ENCODE assay signal across 23 mouse cellular contexts in genomic region chr6:99715913-99716312, GRCm38 (mm10). TPM values are rescaled to one million over a fixed set of nuclear protein-coding genes. Genes with fewer than 3 reads are reported as not detected.
DNase-seq lines count a peak whose midpoint lies in the region; ATAC-seq and TF ChIP-seq lines count a peak whose summit lies in the region.
"Had no signal": no experiment of that assay in that cellular context is flagged by ENCODE, and none has a peak within 500 bp of the region (broad histone marks: within the 10 kb centered on the region; RNA-seq: fewer than 3 reads in every experiment).

No protein-coding gene starts in this region.

- H3K27me3 ChIP-seq in intestine, postnatal 0 days (replicated peaks; ENCODE audit: control insufficient read depth, insufficient read depth, low read length) = no peaks in the 10 kb centered on the region
- no peaks in the 10 kb centered on the region for H3K27me3 ChIP-seq in intestine, embryonic 16.5 days (replicated peaks; ENCODE audit: control insufficient read depth, insufficient read depth, low read length)
- H3K27me3 ChIP-seq in midbrain, postnatal 0 days (ENCODE audit: insufficient read depth, low read length) = no peaks in the 10 kb centered on the region
- H3K27me3 ChIP-seq in midbrain, embryonic 16.5 days (ENCODE audit: control insufficient read depth, insufficient read depth, low read depth, low read length) = no peaks in the 10 kb centered on the region; the same call in 1 of the 2 replicates
- H3K27me3 ChIP-seq: forebrain, embryonic 15.5 days had no signal

- no peak overlapping the region for H3K9ac ChIP-seq in intestine, postnatal 0 days (ENCODE audit: low read depth, low read length)
- no peak overlapping the region for H3K9ac ChIP-seq in intestine, embryonic 16.5 days (ENCODE audit: low read depth, low read length)
- no peak overlapping the region for H3K9ac ChIP-seq in midbrain, postnatal 0 days (replicated peaks; ENCODE audit: low read length, poor library complexity, severe bottlenecking)
- H3K9ac ChIP-seq in midbrain, embryonic 16.5 days (ENCODE audit: low read depth, low read length) = no peak overlapping the region
- H3K9ac ChIP-seq: embryonic facial prominence, embryonic 12.5 days; forebrain, embryonic 15.5 days; heart, embryonic 12.5 days; hindbrain, embryonic 15.5 days had no signal

- H3K4me3 ChIP-seq in intestine, postnatal 0 days (ENCODE audit: low read depth, low read length) = no peak overlapping the region
- H3K4me3 ChIP-seq in intestine, embryonic 16.5 days (ENCODE audit: low read length) = no peak overlapping the region
- no peak overlapping the region for H3K4me3 ChIP-seq in midbrain, postnatal 0 days (ENCODE audit: low read depth, low read length)
- H3K4me3 ChIP-seq in midbrain, embryonic 16.5 days (ENCODE audit: low read depth, low read length) = no peak overlapping the region
- H3K4me3 ChIP-seq: embryonic facial prominence, embryonic 12.5 days; forebrain, embryonic 15.5 days; heart, embryonic 12.5 days; hindbrain, embryonic 15.5 days had no signal

- no peak overlapping the region for H3K27ac ChIP-seq in intestine, postnatal 0 days (ENCODE audit: low read depth, low read length)
- H3K27ac ChIP-seq in intestine, embryonic 16.5 days (ENCODE audit: low read length) = no peak overlapping the region
- no peak overlapping the region for H3K27ac ChIP-seq in midbrain, postnatal 0 days (ENCODE audit: low read depth, low read length)
- H3K27ac ChIP-seq in midbrain, embryonic 16.5 days (ENCODE audit: low read length) = no peak overlapping the region
- H3K27ac ChIP-seq: embryonic facial prominence, embryonic 12.5 days; forebrain, embryonic 15.5 days; hindbrain, embryonic 15.5 days had no signal

- 71% methylated on average over 6 of the region's 6 CpGs for WGBS in intestine, postnatal 0 days
- 64% methylated on average over 6 of the region's 6 CpGs for WGBS in intestine, embryonic 16.5 days
- WGBS in midbrain, postnatal 0 days = 72% methylated on average over 6 of the region's 6 CpGs
- 77% methylated on average over 6 of the region's 6 CpGs for WGBS in midbrain, embryonic 16.5 days

- no peaks in the 10 kb centered on the region for H3K9me3 ChIP-seq in intestine, postnatal 0 days (ENCODE audit: control insufficient read depth)
- H3K9me3 ChIP-seq in intestine, embryonic 16.5 days (ENCODE audit: control insufficient read depth, low read length) = no peaks in the 10 kb centered on the region
- no peaks in the 10 kb centered on the region for H3K9me3 ChIP-seq in midbrain, postnatal 0 days (ENCODE audit: low read length)
- H3K9me3 ChIP-seq in midbrain, embryonic 16.5 days (replicated peaks; ENCODE audit: control insufficient read depth, low read length, poor library complexity, severe bottlenecking) = no peaks in the 10 kb centered on the region
- H3K9me3 ChIP-seq: embryonic facial prominence, embryonic 12.5 days; forebrain, embryonic 15.5 days; heart, embryonic 12.5 days; hindbrain, embryonic 15.5 days had no signal

- H3K4me2 ChIP-seq in intestine, postnatal 0 days (replicated peaks; ENCODE audit: low read depth) = no peak overlapping the region
- H3K4me2 ChIP-seq in intestine, embryonic 16.5 days (ENCODE audit: low read depth, low read length) = no peak overlapping the region
- no peak overlapping the region for H3K4me2 ChIP-seq in midbrain, postnatal 0 days (ENCODE audit: low read depth, low read length, poor library complexity, severe bottlenecking)
- H3K4me2 ChIP-seq in midbrain, embryonic 16.5 days (ENCODE audit: low read length) = no peak overlapping the region
- H3K4me2 ChIP-seq: embryonic facial prominence, embryonic 12.5 days; forebrain, embryonic 15.5 days; heart, embryonic 12.5 days; hindbrain, embryonic 15.5 days had no signal

- H3K36me3 ChIP-seq in intestine, postnatal 0 days (ENCODE audit: control insufficient read depth, insufficient read depth) = no peaks in the 10 kb centered on the region
- no peaks in the 10 kb centered on the region for H3K36me3 ChIP-seq in intestine, embryonic 16.5 days (ENCODE audit: control insufficient read depth, insufficient read depth, low read length)
- H3K36me3 ChIP-seq in midbrain, postnatal 0 days (ENCODE audit: insufficient read depth, low read length) = no peaks in the 10 kb centered on the region
- no peaks in the 10 kb centered on the region for H3K36me3 ChIP-seq in midbrain, embryonic 16.5 days (ENCODE audit: control insufficient read depth, insufficient read depth, low read length)
- H3K36me3 ChIP-seq: embryonic facial prominence, embryonic 12.5 days; forebrain, embryonic 15.5 days; heart, embryonic 12.5 days; hindbrain, embryonic 15.5 days had no signal

- TF ChIP-seq CTCF in intestine, postnatal 0 days (IDR thresholded peaks at IDR 0.05; ENCODE audit: low read depth) = peak; percentile 11; the same call in 1 of the 2 replicates
- 0 out of 2 replicates have a peak, but pooled peaks have one; percentile 3 for TF ChIP-seq CTCF in midbrain, postnatal 0 days (IDR thresholded peaks at IDR 0.05)

- no peak for ATAC-seq in intestine, postnatal 0 days
- no peak for ATAC-seq in intestine, embryonic 16.5 days
- ATAC-seq in midbrain, postnatal 0 days (ENCODE audit: low FRiP score) = no peak
- no peak for ATAC-seq in midbrain, embryonic 16.5 days
- ATAC-seq: forebrain, embryonic 15.5 days had no signal

- no peaks in the 10 kb centered on the region for H3K4me1 ChIP-seq in intestine, postnatal 0 days (replicated peaks; ENCODE audit: control insufficient read depth, insufficient read depth, low read length)
- H3K4me1 ChIP-seq in intestine, embryonic 16.5 days (ENCODE audit: control insufficient read depth, insufficient read depth, low read length) = peaks cover 4% of the 10 kb centered on the region; the same call in 1 of the 2 replicates
- H3K4me1 ChIP-seq in midbrain, postnatal 0 days (ENCODE audit: insufficient read depth, low read length) = no peaks in the 10 kb centered on the region
- H3K4me1 ChIP-seq in midbrain, embryonic 16.5 days (ENCODE audit: control insufficient read depth, insufficient read depth, low read length) = no peaks in the 10 kb centered on the region
- H3K4me1 ChIP-seq: embryonic facial prominence, embryonic 12.5 days; forebrain, embryonic 15.5 days; heart, embryonic 12.5 days; hindbrain, embryonic 15.5 days had no signal

- DNase-seq in midbrain, postnatal 0 days (ENCODE audit: low spot score) = no peak
- peak; percentile 37 for DNase-seq in ZHBTc4 (ENCODE audit: low read depth, low spot score)
- no peak for DNase-seq in thymus, adult 18-20 months
- DNase-seq in lung, postnatal 25 days (ENCODE audit: low spot score) = no peak
- DNase-seq: adrenal gland, adult 2 months; adrenal gland, postnatal 25 days; cerebellum, adult 11 months; cerebellum, adult 8-10 months; cerebellum, postnatal 14 days; gastrocnemius, postnatal 36 days; heart, adult 18-20 months had no signal

RNA-seq across cellular contexts. Expression of gene Prok2, which starts 10.3 kb away (rescaled TPM):
- polyA plus RNA-seq in intestine, postnatal 0 days (2015; fragmentation: Nextera tagmentation; extraction: Ambion mirVana) = not detected in 2 replicates
- polyA plus RNA-seq in intestine, embryonic 16.5 days (2015; fragmentation: Nextera tagmentation; extraction: Ambion mirVana) = not detected in 2 replicates
- total RNA-seq in midbrain, postnatal 0 days (2014; rRNA removed) = 0.27 TPM in 1 of 2 replicates, not detected in the other
- polyA plus RNA-seq in midbrain, postnatal 0 days (2015; fragmentation: Nextera tagmentation; extraction: Ambion mirVana) = 0.82 and 1.3 TPM in 2 replicates
- 0.74 and 1.3 TPM in 2 replicates for polyA plus RNA-seq in midbrain, embryonic 16.5 days (2015; fragmentation: Nextera tagmentation; extraction: Ambion mirVana)
- total RNA-seq: adrenal gland, adult 2 months; adrenal gland, postnatal 25 days; gastrocnemius, adult 8-10 months; gastrocnemius, postnatal 36 days; heart, adult 18-20 months; heart, postnatal 25 days; MEL had no signal
- polyA plus RNA-seq: adrenal gland, adult 2 months; heart, embryonic 12.5 days; heart, embryonic 16.5 days; hindbrain, embryonic 11.5 days had no signal

RNA-seq across cellular contexts. Expression of gene Gpr27, which starts 23.4 kb away (rescaled TPM):
- 2.0 and 2.4 TPM in 2 replicates for polyA plus RNA-seq in intestine, postnatal 0 days (2015; fragmentation: Nextera tagmentation; extraction: Ambion mirVana)
- polyA plus RNA-seq in intestine, embryonic 16.5 days (2015; fragmentation: Nextera tagmentation; extraction: Ambion mirVana) = 1.2 TPM in 2 replicates
- total RNA-seq in midbrain, postnatal 0 days (2014; rRNA removed) = 110 and 114 TPM in 2 replicates
- 26.0 and 27.8 TPM in 2 replicates for polyA plus RNA-seq in midbrain, postnatal 0 days (2015; fragmentation: Nextera tagmentation; extraction: Ambion mirVana)
- polyA plus RNA-seq in midbrain, embryonic 16.5 days (2015; fragmentation: Nextera tagmentation; extraction: Ambion mirVana) = 20.6 and 20.8 TPM in 2 replicates
- total RNA-seq: MEL had no signal

RNA-seq across cellular contexts. Expression of gene Gm20696, which starts 49.3 kb away (rescaled TPM):
- polyA plus RNA-seq in intestine, postnatal 0 days (2015; fragmentation: Nextera tagmentation; extraction: Ambion mirVana) = 1.4 and 2.3 TPM in 2 replicates
- 1.7 and 2.4 TPM in 2 replicates for polyA plus RNA-seq in intestine, embryonic 16.5 days (2015; fragmentation: Nextera tagmentation; extraction: Ambion mirVana)
- 1.1 and 2.5 TPM in 2 replicates for total RNA-seq in midbrain, postnatal 0 days (2014; rRNA removed)
- polyA plus RNA-seq in midbrain, postnatal 0 days (2015; fragmentation: Nextera tagmentation; extraction: Ambion mirVana) = 1.3 and 2.9 TPM in 2 replicates
- polyA plus RNA-seq in midbrain, embryonic 16.5 days (2015; fragmentation: Nextera tagmentation; extraction: Ambion mirVana) = 2.4 and 3.1 TPM in 2 replicates

RNA-seq across cellular contexts. Expression of gene Eif4e3, which starts 49.3 kb away (rescaled TPM):
- 6.7 and 7.4 TPM in 2 replicates for polyA plus RNA-seq in intestine, postnatal 0 days (2015; fragmentation: Nextera tagmentation; extraction: Ambion mirVana)
- polyA plus RNA-seq in intestine, embryonic 16.5 days (2015; fragmentation: Nextera tagmentation; extraction: Ambion mirVana) = 9.0 and 10.1 TPM in 2 replicates
- total RNA-seq in midbrain, postnatal 0 days (2014; rRNA removed) = 8.4 and 10.6 TPM in 2 replicates
- polyA plus RNA-seq in midbrain, postnatal 0 days (2015; fragmentation: Nextera tagmentation; extraction: Ambion mirVana) = 5.4 and 5.5 TPM in 2 replicates
- 7.4 and 8.7 TPM in 2 replicates for polyA plus RNA-seq in midbrain, embryonic 16.5 days (2015; fragmentation: Nextera tagmentation; extraction: Ambion mirVana)
- total RNA-seq: MEL had no signal
